Mouse (Mus musculus): ENCODE results near the gene Selp.

Gene Selp

DNA sequence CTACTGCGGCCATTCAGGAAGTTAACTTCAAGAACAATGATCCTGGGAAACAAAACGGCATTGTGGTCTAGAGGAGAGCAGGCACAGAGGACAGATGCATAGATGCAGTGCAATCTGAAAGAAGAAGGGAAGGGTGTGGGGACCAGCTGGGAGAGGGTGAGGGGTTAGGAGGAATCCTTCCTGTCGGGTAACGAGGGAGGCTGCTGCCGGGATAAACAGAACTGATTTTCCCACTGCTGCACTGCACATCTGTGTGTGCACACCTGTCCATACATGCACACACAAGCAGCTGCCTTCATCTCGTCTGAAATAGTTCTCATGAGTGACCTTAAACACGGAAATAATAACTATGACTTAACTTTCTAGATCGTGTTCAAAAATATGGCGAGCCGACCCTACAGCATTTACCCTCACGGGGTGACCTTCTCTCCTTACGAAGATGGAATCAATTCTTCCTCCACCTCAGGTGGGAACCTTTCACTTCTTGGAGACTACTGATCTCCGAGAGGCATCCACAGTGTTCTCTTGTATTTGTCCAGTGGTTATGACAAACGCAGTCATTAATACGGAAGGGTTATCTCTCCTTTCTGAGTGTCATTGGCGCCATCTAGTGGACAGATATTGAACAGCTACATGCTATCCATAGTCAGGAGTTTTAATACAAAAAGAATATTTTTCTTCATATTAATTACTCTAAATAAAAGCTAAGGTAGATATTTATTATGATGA, 69.2 kb downstream of the Selp start:
- peak; percentile 21 to 72 for DNase-seq

DNA sequence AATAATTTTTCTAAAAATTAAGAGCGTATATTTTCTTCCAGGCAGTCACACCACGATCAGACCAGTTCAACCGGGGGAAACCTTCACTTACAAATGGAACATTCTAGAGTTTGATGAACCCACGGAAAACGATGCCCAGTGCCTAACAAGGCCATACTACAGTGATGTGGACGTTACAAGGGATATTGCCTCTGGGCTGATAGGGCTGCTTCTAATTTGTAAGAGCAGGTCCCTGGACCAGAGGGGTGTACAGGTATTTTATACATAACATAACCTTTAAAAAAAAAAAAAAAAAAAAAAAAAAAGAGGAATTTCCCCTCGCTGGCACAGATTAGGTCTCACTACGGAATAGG, 69.8 kb downstream of the Selp start:
- no peak for DNase-seq

DNA sequence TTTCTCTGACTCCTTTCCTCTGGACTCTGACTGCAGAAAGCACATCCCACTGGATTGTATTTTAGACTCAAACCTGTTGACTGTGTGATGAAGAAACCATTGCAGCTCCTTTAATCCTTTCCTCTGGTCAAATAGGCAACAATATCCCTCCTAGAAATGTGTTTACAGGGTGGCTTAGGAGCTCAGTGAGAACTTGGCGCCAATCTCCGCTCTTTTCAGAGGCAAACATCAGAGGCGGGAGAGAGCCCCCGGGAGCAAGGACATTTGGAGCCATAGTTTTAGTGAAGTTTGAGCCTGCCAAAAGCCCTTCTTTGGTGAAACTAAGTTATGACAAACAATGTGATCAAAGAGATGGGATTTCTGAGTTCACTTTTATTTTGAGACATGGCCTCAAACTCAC, 70.3 kb downstream of the Selp start:
- no peak for DNase-seq

DNA sequence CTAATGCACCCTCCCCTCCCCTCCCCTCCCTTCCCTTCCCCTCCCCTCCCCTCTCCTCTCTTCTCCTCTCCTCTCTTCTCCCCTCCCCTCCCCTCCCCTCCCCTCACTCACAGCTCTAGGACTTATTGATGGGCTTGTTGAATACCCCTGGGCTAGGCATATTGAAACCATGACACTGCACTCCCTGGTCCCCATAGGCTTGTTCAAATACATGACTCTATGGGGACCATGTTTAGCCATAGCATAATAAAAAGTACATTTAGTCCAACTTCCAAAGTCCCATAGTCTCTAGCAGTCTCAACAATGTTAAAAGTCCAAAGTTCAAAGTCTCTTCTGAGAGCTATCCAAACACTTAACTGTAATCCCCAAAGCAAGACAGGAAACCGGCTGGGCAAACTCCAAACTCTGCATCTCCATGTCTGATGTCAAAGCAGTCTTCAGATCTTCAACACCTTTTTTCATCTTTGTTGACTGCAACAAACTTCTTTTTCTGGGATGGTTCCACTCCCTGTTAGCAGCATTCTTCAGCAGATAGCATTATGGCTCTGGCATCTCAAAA, 72.0 kb downstream of the Selp start:
- DNase-seq, result no peak

DNA sequence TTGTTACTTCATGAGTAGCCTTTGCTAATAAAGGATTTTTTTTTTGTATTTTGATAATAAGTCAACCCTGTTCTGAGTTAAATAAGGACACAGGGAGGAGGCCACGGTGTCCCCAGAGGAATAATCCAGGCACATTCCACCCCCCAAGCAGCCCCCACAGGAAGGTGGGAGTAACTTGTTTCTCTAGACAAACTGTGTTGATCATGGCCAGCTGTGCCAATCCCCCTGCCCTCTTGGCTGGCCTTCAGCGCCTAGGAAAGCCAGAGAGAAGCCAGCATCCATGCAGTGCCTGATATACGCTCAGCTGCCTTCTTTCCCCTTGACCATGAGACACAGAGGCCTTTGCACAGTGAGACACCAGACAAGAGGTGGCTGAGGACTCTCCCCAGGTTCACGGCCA, 84.5 kb downstream of the Selp start:
- no peak for DNase-seq
